Mouse (Mus musculus): ENCODE measurements around the gene Uqcr10. TPM values are rescaled to one million over a fixed set of nuclear protein-coding genes. Genes with fewer than 3 reads are reported as not detected.

The Uqcr10 gene
- polyA plus RNA-seq, 1 experiment from 2014 or later: 889 TPM

- no peak for ATAC-seq (replicated peaks; ENCODE audit: low FRiP score)
- H3K27ac ChIP-seq: no peak overlapping the region
- WGBS: 82% methylated on average over 10 of the region's 10 CpGs
Observed at GRCm38 (mm10) chr11:4661871-4662495, 42.2 kb downstream of the Uqcr10 start.

GRCm38 (mm10) chr11:4661324-4661723, 42.8 kb downstream of the Uqcr10 start:
- Histone ChIP-seq H3K4me2 (no peak overlapping the region), H3K27ac (no peak overlapping the region), H3K4me1 (no peaks in the 10 kb centered on the region), H3K9me3 (replicated peaks) (no peaks in the 10 kb centered on the region), H3K36me3 (peaks cover 64% of the 10 kb centered on the region), H3K9ac (no peak overlapping the region), H3K4me3 (replicated peaks) (no peak overlapping the region), H3K27me3 (no peaks in the 10 kb centered on the region)
- WGBS: 87% methylated on average over 4 of the region's 4 CpGs
- no peak for ATAC-seq (replicated peaks; ENCODE audit: low FRiP score)

More at GRCm38 (mm10) chr11:4661871-4662495, 42.2 kb downstream of the Uqcr10 start:
- Histone ChIP-seq H3K4me3 (replicated peaks) (no peak overlapping the region), H3K4me1 (no peaks in the 10 kb centered on the region), H3K27me3 (no peaks in the 10 kb centered on the region), H3K36me3 (peaks cover 63% of the 10 kb centered on the region), H3K9ac (no peak overlapping the region), H3K9me3 (replicated peaks) (no peaks in the 10 kb centered on the region), H3K4me2 (no peak overlapping the region)

DNA sequence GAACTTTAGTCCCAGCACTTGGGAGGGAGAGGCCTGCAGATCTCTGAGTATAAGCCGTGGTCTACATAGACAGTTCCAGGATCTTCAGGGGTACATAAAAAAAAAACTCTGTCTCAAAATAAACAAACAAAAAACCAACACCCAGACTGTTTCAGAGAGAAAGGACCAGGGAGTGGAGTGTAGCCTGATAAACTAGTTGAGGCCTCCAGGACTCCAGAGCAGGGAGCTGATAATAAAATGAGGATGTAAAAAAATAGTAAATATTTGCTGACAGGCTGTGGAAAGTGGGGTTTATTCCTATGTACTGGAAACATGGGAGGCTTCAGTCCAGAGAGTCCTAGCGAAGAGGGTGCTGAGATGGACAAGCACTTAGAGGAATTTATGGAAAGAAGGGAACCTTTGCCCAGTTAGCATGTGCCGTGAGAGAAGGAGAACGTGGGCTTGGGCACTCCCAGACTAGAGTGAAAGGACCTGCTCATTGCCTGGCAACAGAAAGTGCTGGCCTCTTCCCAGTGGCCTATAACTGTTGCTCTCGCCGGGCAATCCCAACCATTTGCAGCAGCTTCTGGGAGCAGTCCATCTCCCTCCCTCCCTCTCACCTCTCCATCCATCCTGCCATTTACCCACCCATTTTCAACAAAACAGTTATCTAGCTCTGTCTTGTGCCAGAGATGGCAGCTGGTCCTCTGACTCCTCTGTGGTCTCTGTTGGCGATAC, 43.7 kb downstream of the Uqcr10 start:
- Histone ChIP-seq H3K9me3 (replicated peaks) (no peaks in the 10 kb centered on the region), H3K36me3 (peaks cover 71% of the 10 kb centered on the region), H3K27ac (no peak overlapping the region), H3K9ac (no peak overlapping the region), H3K27me3 (no peaks in the 10 kb centered on the region), H3K4me3 (replicated peaks) (no peak overlapping the region), H3K4me1 (no peaks in the 10 kb centered on the region), H3K4me2 (no peak overlapping the region)
- no peak for ATAC-seq (replicated peaks; ENCODE audit: low FRiP score)
- WGBS: 84% methylated on average over 7 of the region's 7 CpGs

DNA sequence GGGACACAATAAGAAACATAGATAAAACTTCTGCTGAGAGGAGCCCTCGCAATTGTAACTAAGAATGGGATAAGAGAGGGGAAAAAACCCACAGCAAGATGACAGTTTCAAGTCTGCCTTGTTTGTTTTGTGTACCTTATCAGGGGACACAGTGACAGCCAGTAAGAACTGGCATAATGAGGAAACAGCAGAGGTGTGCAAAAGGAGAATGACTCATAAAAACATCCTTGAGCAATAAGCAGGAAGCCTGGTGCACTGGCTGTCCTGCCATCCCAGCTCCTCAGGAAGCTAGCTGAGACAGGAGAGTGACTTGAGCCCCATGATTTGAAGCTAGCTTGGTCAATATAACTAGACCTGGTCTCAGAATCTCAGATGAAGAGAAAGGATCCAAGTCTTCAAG, 44.3 kb downstream of the Uqcr10 start:
- WGBS: 96% methylated on average over 1 of the region's 1 CpGs
- Histone ChIP-seq H3K36me3 (peaks cover 77% of the 10 kb centered on the region), H3K27me3 (no peaks in the 10 kb centered on the region), H3K4me3 (replicated peaks) (no peak overlapping the region), H3K4me2 (no peak overlapping the region), H3K27ac (no peak overlapping the region), H3K9me3 (replicated peaks) (no peaks in the 10 kb centered on the region), H3K9ac (no peak overlapping the region), H3K4me1 (no peaks in the 10 kb centered on the region)
- ATAC-seq (replicated peaks; ENCODE audit: low FRiP score): no peak

Other genes with a start within 250 kb of the Uqcr10 start
- 24.4 and 25.6 TPM in 2 replicates for gene Mtmr3, start 109.5 kb downstream of the Uqcr10 start, polyA plus RNA-seq (2015; fragmentation: Nextera tagmentation; extraction: Ambion mirVana)
- gene Gm11032, start 84.3 kb downstream of the Uqcr10 start, polyA plus RNA-seq (2015; fragmentation: Nextera tagmentation; extraction: Ambion mirVana): not detected in 2 replicates
- 34.5 and 36.5 TPM in 2 replicates for gene Ascc2, start 66.6 kb downstream of the Uqcr10 start, polyA plus RNA-seq (2015; fragmentation: Nextera tagmentation; extraction: Ambion mirVana)
- gene Zmat5, start 336 bp upstream of the Uqcr10 start, polyA plus RNA-seq (2015; fragmentation: Nextera tagmentation; extraction: Ambion mirVana): 71.6 and 72.1 TPM in 2 replicates
- 0.10 and 0.17 TPM in 2 replicates for gene Cabp7, start 42.4 kb upstream of the Uqcr10 start, polyA plus RNA-seq (2015; fragmentation: Nextera tagmentation; extraction: Ambion mirVana)
- gene Nf2, start 145.2 kb upstream of the Uqcr10 start, polyA plus RNA-seq (2015; fragmentation: Nextera tagmentation; extraction: Ambion mirVana): 49.8 and 53.2 TPM in 2 replicates
- 78.4 and 81.4 TPM in 2 replicates for gene Nipsnap1, start 169.6 kb upstream of the Uqcr10 start, polyA plus RNA-seq (2015; fragmentation: Nextera tagmentation; extraction: Ambion mirVana)
- 36.0 and 39.7 TPM in 2 replicates for gene Thoc5, start 191.0 kb upstream of the Uqcr10 start, polyA plus RNA-seq (2015; fragmentation: Nextera tagmentation; extraction: Ambion mirVana)
- gene Nefh, start 243.7 kb upstream of the Uqcr10 start, polyA plus RNA-seq (2015; fragmentation: Nextera tagmentation; extraction: Ambion mirVana): 0.31 and 0.57 TPM in 2 replicates

Measured in kidney, embryonic 15.5 days (tissue).